Mouse (Mus musculus): ENCODE measurements at regions not wholly inside any gene's neighbourhood (a gene's known extent, or its start where the extent isn't known, plus 50 kb on each side); places are given as distances from the start of the nearest gene placed in this dataset.
"Not testable (repeated sequence)": the region's sequence is repeated elsewhere in the genome, so short reads cannot be mapped to it uniquely, and the experiment has no call there.

GRCm38 (mm10) chr9:9394190-9394589 is 155.3 kb upstream of the Arhgap42 start:
- H3K4me1 ChIP-seq (ENCODE audit: control insufficient read depth, insufficient read depth, low read length); DNase-seq (ENCODE audit: low spot score); H3K4me3 ChIP-seq (ENCODE audit: low read depth, low read length); H3K27ac ChIP-seq (replicated peaks; ENCODE audit: low read depth, low read length); H3K9ac ChIP-seq (replicated peaks; ENCODE audit: low read length); H3K27me3 ChIP-seq (ENCODE audit: control insufficient read depth, insufficient read depth, low read length); ATAC-seq (replicated peaks; ENCODE audit: insufficient number of reproducible peaks, low FRiP score, low TSS enrichment, low read depth); H3K9me3 ChIP-seq (replicated peaks; ENCODE audit: control insufficient read depth, low read length); H3K4me2 ChIP-seq (ENCODE audit: low read depth, low read length); H3K36me3 ChIP-seq (replicated peaks; ENCODE audit: control insufficient read depth, insufficient read depth, low read depth, low read length): not testable (repeated sequence)
- 86% methylated on average over 3 of the region's 4 CpGs for WGBS

DNA sequence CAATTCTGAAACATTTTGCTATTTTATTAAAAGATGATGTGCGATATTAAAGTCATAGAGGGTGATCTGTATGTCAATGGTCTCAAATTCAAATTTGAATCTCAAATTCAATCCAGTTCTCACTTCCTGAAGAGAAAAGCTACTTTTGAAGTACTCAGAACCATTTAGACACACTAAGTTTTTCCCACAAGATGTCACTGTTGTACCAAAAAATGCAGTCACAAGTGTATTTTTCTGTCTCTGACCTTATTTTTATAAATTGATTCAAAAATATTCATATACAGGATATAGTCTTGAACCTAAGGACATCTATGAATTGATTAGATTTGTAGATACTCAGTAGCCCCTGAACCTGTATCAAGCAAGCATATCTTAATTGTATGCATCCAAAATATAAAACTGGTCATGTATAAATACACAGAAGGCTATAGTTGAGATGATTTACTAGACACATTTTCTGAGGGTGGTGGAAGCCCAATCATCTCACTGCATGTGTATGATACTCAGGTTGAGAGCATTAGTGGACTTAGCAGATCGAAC is 137.8 kb upstream of the Arhgap42 start:
- Histone ChIP-seq H3K4me3 (ENCODE audit: low read depth, low read length) (no peak overlapping the region), H3K9me3 (replicated peaks; ENCODE audit: control insufficient read depth, low read length) (no peaks in the 10 kb centered on the region), H3K9ac (replicated peaks; ENCODE audit: low read length) (no peak overlapping the region), H3K4me1 (ENCODE audit: control insufficient read depth, insufficient read depth, low read length) (no peaks in the 10 kb centered on the region), H3K27ac (replicated peaks; ENCODE audit: low read depth, low read length) (no peak overlapping the region), H3K4me2 (ENCODE audit: low read depth, low read length) (no peak overlapping the region), H3K36me3 (replicated peaks; ENCODE audit: control insufficient read depth, insufficient read depth, low read depth, low read length) (no peaks in the 10 kb centered on the region), H3K27me3 (ENCODE audit: control insufficient read depth, insufficient read depth, low read length) (no peaks in the 10 kb centered on the region)
- WGBS = 84% methylated on average over 2 of the region's 2 CpGs
- ATAC-seq (replicated peaks; ENCODE audit: insufficient number of reproducible peaks, low FRiP score, low TSS enrichment, low read depth) = no peak
- DNase-seq (ENCODE audit: low spot score) = peak; percentile 9

GRCm38 (mm10) chr9:9375304-9375904 is 136.5 kb upstream of the Arhgap42 start:
- ATAC-seq (replicated peaks; ENCODE audit: insufficient number of reproducible peaks, low FRiP score, low TSS enrichment, low read depth) = peak; percentile 59; the same call in 1 of the 2 replicates
- no peak overlapping the region for H3K4me2 ChIP-seq (ENCODE audit: low read depth, low read length)
- no peaks in the 10 kb centered on the region for H3K36me3 ChIP-seq (replicated peaks; ENCODE audit: control insufficient read depth, insufficient read depth, low read depth, low read length)
- no peak overlapping the region for H3K4me3 ChIP-seq (ENCODE audit: low read depth, low read length)
- no peaks in the 10 kb centered on the region for H3K27me3 ChIP-seq (ENCODE audit: control insufficient read depth, insufficient read depth, low read length)
- H3K27ac ChIP-seq (replicated peaks; ENCODE audit: low read depth, low read length) = no peak overlapping the region
- H3K9me3 ChIP-seq (replicated peaks; ENCODE audit: control insufficient read depth, low read length) = no peaks in the 10 kb centered on the region
- H3K9ac ChIP-seq (replicated peaks; ENCODE audit: low read length) = no peak overlapping the region
- H3K4me1 ChIP-seq (ENCODE audit: control insufficient read depth, insufficient read depth, low read length) = no peaks in the 10 kb centered on the region
- WGBS = 26% methylated on average over 3 of the region's 3 CpGs
- peak; percentile 86 for DNase-seq (ENCODE audit: low spot score)

- no peaks in the 10 kb centered on the region for H3K27me3 ChIP-seq (ENCODE audit: control insufficient read depth, insufficient read depth, low read length)
- H3K27ac ChIP-seq (replicated peaks; ENCODE audit: low read depth, low read length) = no peak overlapping the region
- H3K4me1 ChIP-seq (ENCODE audit: control insufficient read depth, insufficient read depth, low read length) = no peaks in the 10 kb centered on the region
- H3K4me2 ChIP-seq (ENCODE audit: low read depth, low read length) = no peak overlapping the region
- no peaks in the 10 kb centered on the region for H3K36me3 ChIP-seq (replicated peaks; ENCODE audit: control insufficient read depth, insufficient read depth, low read depth, low read length)
- no peak overlapping the region for H3K9ac ChIP-seq (replicated peaks; ENCODE audit: low read length)
- no peaks in the 10 kb centered on the region for H3K9me3 ChIP-seq (replicated peaks; ENCODE audit: control insufficient read depth, low read length)
- ATAC-seq (replicated peaks; ENCODE audit: insufficient number of reproducible peaks, low FRiP score, low TSS enrichment, low read depth) = no peak
- H3K4me3 ChIP-seq (ENCODE audit: low read depth, low read length) = no peak overlapping the region
- WGBS = 48% methylated on average over 1 of the region's 1 CpGs
- peak; percentile 7 for DNase-seq (ENCODE audit: low spot score)
Observed at GRCm38 (mm10) chr9:9372594-9372993, 133.7 kb upstream of the Arhgap42 start.

- Histone ChIP-seq H3K9me3 (replicated peaks; ENCODE audit: control insufficient read depth, low read length) (no peaks in the 10 kb centered on the region), H3K4me3 (ENCODE audit: low read depth, low read length) (no peak overlapping the region), H3K27me3 (ENCODE audit: control insufficient read depth, insufficient read depth, low read length) (no peaks in the 10 kb centered on the region), H3K27ac (replicated peaks; ENCODE audit: low read depth, low read length) (no peak overlapping the region), H3K4me1 (ENCODE audit: control insufficient read depth, insufficient read depth, low read length) (no peaks in the 10 kb centered on the region), H3K9ac (replicated peaks; ENCODE audit: low read length) (no peak overlapping the region), H3K36me3 (replicated peaks; ENCODE audit: control insufficient read depth, insufficient read depth, low read depth, low read length) (no peaks in the 10 kb centered on the region), H3K4me2 (ENCODE audit: low read depth, low read length) (no peak overlapping the region)
- ATAC-seq (replicated peaks; ENCODE audit: insufficient number of reproducible peaks, low FRiP score, low TSS enrichment, low read depth) = no peak
- WGBS = 100% methylated on average over 1 of the region's 1 CpGs
- no peak for DNase-seq (ENCODE audit: low spot score)
Observed at GRCm38 (mm10) chr9:9368731-9369130, 129.8 kb upstream of the Arhgap42 start.

DNA sequence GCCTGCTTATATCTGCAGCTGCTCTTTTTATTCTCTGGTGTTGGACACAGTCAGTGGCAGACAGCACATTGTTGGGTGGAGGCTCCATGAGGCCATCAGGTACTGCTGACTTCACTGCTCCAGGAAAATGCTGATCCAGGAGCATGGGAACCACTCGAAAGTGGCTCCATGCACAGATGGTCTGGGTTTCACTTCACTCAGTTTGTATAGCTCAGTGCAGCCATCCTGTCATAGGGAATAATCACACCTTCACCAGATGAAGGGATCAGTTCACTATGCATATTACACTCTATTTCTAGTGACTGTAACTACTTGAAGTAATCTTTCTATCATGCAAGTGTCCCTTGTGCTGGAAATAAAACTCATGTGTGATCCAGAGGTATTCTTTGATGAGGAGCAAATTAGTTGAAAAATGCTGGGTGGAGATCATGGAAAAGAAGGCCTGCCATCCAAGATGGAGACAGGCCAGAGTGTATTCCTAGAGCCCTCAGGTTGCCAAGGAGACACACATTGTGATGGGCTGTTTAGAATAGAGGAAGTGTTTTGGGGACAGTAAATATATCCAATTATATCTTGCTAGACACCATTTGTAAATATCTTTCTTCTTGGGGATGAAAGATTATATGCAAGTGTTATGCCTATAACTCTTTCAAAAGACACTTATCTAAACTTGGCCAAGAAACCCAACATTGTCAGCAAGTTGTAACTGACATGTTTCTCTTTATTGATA is 103.7 kb upstream of the Arhgap42 start:
- ATAC-seq (replicated peaks; ENCODE audit: insufficient number of reproducible peaks, low FRiP score, low TSS enrichment, low read depth) = no peak
- DNase-seq (ENCODE audit: low spot score) = no peak

GRCm38 (mm10) chr9:9318624-9319023 is 79.7 kb upstream of the Arhgap42 start:
- 74% methylated on average over 1 of the region's 1 CpGs for WGBS
- ATAC-seq (replicated peaks; ENCODE audit: insufficient number of reproducible peaks, low FRiP score, low TSS enrichment, low read depth) (no peak), DNase-seq (ENCODE audit: low spot score) (no peak)
- Histone ChIP-seq H3K9me3 (replicated peaks; ENCODE audit: control insufficient read depth, low read length) (no peaks in the 10 kb centered on the region), H3K27me3 (ENCODE audit: control insufficient read depth, insufficient read depth, low read length) (no peaks in the 10 kb centered on the region), H3K4me2 (ENCODE audit: low read depth, low read length) (no peak overlapping the region), H3K9ac (replicated peaks; ENCODE audit: low read length) (no peak overlapping the region), H3K27ac (replicated peaks; ENCODE audit: low read depth, low read length) (no peak overlapping the region), H3K36me3 (replicated peaks; ENCODE audit: control insufficient read depth, insufficient read depth, low read depth, low read length) (no peaks in the 10 kb centered on the region), H3K4me1 (ENCODE audit: control insufficient read depth, insufficient read depth, low read length) (no peaks in the 10 kb centered on the region), H3K4me3 (ENCODE audit: low read depth, low read length) (no peak overlapping the region)

More for the DNA sequence above, 103.7 kb upstream of the Arhgap42 start:
- Histone ChIP-seq H3K27ac (replicated peaks; ENCODE audit: low read depth, low read length) (no peak overlapping the region), H3K36me3 (replicated peaks; ENCODE audit: control insufficient read depth, insufficient read depth, low read depth, low read length) (no peaks in the 10 kb centered on the region), H3K4me3 (ENCODE audit: low read depth, low read length) (no peak overlapping the region), H3K4me1 (ENCODE audit: control insufficient read depth, insufficient read depth, low read length) (no peaks in the 10 kb centered on the region), H3K9ac (replicated peaks; ENCODE audit: low read length) (no peak overlapping the region), H3K9me3 (replicated peaks; ENCODE audit: control insufficient read depth, low read length) (no peaks in the 10 kb centered on the region), H3K27me3 (ENCODE audit: control insufficient read depth, insufficient read depth, low read length) (no peaks in the 10 kb centered on the region), H3K4me2 (ENCODE audit: low read depth, low read length) (no peak overlapping the region)
- 72% methylated on average over 1 of the region's 1 CpGs for WGBS

DNA sequence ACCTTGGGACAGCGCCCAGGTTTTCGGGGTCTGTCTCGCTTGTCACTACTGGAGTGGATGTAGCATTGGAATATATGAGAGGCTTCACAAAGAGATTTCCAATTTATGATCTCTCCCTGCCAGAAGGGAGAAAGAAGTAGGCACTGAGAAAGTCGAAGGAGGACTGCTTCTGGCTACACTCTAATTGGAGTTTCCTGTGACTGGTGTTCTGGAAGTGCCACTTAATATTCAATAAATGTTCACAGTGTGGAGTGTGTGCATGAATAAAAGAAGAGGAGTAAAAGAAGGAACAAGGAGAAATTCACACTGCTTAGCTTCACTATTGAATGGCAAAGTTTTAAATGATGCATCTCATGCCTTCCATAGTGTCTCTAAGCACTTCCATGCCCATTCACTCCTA is 77.1 kb upstream of the Arhgap42 start:
- Histone ChIP-seq H3K9ac (replicated peaks; ENCODE audit: low read length) (no peak overlapping the region), H3K27me3 (ENCODE audit: control insufficient read depth, insufficient read depth, low read length) (no peaks in the 10 kb centered on the region), H3K4me1 (ENCODE audit: control insufficient read depth, insufficient read depth, low read length) (no peaks in the 10 kb centered on the region), H3K27ac (replicated peaks; ENCODE audit: low read depth, low read length) (no peak overlapping the region), H3K9me3 (replicated peaks; ENCODE audit: control insufficient read depth, low read length) (no peaks in the 10 kb centered on the region), H3K4me3 (ENCODE audit: low read depth, low read length) (no peak overlapping the region), H3K36me3 (replicated peaks; ENCODE audit: control insufficient read depth, insufficient read depth, low read depth, low read length) (no peaks in the 10 kb centered on the region), H3K4me2 (ENCODE audit: low read depth, low read length) (no peak overlapping the region)
- ATAC-seq (replicated peaks; ENCODE audit: insufficient number of reproducible peaks, low FRiP score, low TSS enrichment, low read depth) (no peak), DNase-seq (ENCODE audit: low spot score) (no peak)
- 85% methylated on average over 4 of the region's 4 CpGs for WGBS
